Mouse (Mus musculus): ENCODE data around the gene Mif4gd. TPM values are rescaled to one million over a fixed set of nuclear protein-coding genes. Genes with fewer than 3 reads are reported as not detected.

The Mif4gd gene
- polyA plus RNA-seq, 1 experiment = 445 TPM

DNA sequence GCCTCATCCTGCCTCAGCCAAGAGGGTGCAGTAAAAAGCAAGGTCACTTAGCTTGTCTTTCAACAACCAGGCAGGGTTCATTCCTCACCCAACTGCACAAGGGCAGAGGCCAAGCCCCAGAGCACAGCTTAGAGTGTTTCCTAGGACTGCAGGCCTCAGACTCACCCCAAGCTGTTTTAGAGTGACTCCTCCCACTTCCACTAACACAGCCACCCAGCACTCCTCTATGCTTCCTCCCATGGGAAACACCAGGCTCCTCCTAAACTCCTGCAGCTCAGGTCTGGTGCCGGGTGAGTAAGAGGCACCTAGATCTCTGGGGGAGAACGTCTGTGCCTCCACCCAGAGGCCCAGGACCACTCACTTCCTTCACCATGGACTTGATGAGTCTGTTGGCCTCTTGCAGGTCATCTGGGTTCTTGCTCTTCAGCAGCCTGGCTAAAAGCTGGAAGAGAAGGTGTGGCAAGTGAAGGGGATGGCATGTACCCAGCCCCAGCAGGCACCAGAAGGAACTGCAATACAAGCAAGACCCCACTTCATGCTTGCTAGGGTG, 22.2 kb downstream of the Mif4gd start:
- H3K27me3 ChIP-seq (ENCODE audit: control insufficient read depth, insufficient read depth, low read length) = no peaks in the 10 kb centered on the region
- H3K4me1 ChIP-seq (ENCODE audit: control insufficient read depth, insufficient read depth, low read length) = no peaks in the 10 kb centered on the region
- H3K4me3 ChIP-seq (ENCODE audit: control insufficient read depth, low read depth, low read length) = no peak overlapping the region; the same call in 1 of the 2 replicates
- H3K36me3 ChIP-seq (ENCODE audit: control insufficient read depth, insufficient read depth, low read length) = peaks cover 21% of the 10 kb centered on the region
- H3K27ac ChIP-seq (ENCODE audit: control insufficient read depth, insufficient read depth, low read depth, low read length) = no peak overlapping the region
- TF ChIP-seq CTCF (IDR thresholded peaks at IDR 0.05; ENCODE audit: control insufficient read depth, insufficient read depth, insufficient replicate concordance, low read depth, low read length) (no peak), POLR2A (IDR thresholded peaks at IDR 0.05; ENCODE audit: control insufficient read depth, low read depth, low read length) (no peak)

- TF ChIP-seq CTCF (IDR thresholded peaks at IDR 0.05; ENCODE audit: control insufficient read depth, insufficient read depth, insufficient replicate concordance, low read depth, low read length) (no peak), POLR2A (IDR thresholded peaks at IDR 0.05; ENCODE audit: control insufficient read depth, low read depth, low read length) (no peak)
- H3K4me1 ChIP-seq (ENCODE audit: control insufficient read depth, insufficient read depth, low read length) = no peaks in the 10 kb centered on the region
- peak overlapping the region; percentile 23 for H3K27ac ChIP-seq (ENCODE audit: control insufficient read depth, insufficient read depth, low read depth, low read length)
- peak overlapping the region; percentile 65 for H3K4me3 ChIP-seq (ENCODE audit: control insufficient read depth, low read depth, low read length)
- H3K27me3 ChIP-seq (ENCODE audit: control insufficient read depth, insufficient read depth, low read length) = no peaks in the 10 kb centered on the region
- H3K36me3 ChIP-seq (ENCODE audit: control insufficient read depth, insufficient read depth, low read length) = peaks cover 21% of the 10 kb centered on the region
Measured at GRCm38 (mm10) chr11:115587984-115588383, 24.8 kb downstream of the Mif4gd start.

- H3K4me1 ChIP-seq (ENCODE audit: control insufficient read depth, insufficient read depth, low read length) = no peaks in the 10 kb centered on the region
- H3K27me3 ChIP-seq (ENCODE audit: control insufficient read depth, insufficient read depth, low read length) = no peaks in the 10 kb centered on the region
- TF ChIP-seq CTCF (IDR thresholded peaks at IDR 0.05; ENCODE audit: control insufficient read depth, insufficient read depth, insufficient replicate concordance, low read depth, low read length) (no peak), POLR2A (IDR thresholded peaks at IDR 0.05; ENCODE audit: control insufficient read depth, low read depth, low read length) (no peak)
- H3K36me3 ChIP-seq (ENCODE audit: control insufficient read depth, insufficient read depth, low read length) = peaks cover 18% of the 10 kb centered on the region
- H3K27ac ChIP-seq (ENCODE audit: control insufficient read depth, insufficient read depth, low read depth, low read length) = no peak overlapping the region
- no peak overlapping the region for H3K4me3 ChIP-seq (ENCODE audit: control insufficient read depth, low read depth, low read length)
Measured at GRCm38 (mm10) chr11:115586403-115586802, 26.4 kb downstream of the Mif4gd start.

DNA sequence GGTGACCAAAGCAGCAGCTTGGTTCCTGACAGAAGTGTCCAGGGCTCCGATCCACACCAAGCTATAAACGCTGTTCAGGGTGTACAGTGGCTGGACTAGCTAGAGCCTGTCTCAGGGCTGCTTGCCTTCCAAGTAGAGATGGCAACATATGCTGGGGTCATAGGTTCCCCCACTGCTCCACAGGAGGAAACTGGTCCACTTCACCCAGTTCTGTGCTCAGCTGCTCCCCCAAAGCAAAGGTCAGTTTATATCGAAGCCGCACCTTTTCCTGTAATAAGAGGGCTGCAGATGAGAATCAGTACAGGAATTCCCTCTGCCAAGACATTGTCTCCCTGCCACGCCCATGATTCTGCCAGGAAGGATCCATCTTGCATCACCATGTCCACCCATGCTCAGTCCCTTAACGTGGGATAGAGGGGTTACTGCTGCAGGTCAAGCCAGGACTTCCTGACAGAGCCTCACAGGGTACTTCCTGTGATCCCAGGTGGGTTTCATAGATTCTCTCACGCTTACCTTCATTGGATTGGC, 27.1 kb downstream of the Mif4gd start:
- H3K4me3 ChIP-seq (ENCODE audit: control insufficient read depth, low read depth, low read length) = no peak overlapping the region
- no peaks in the 10 kb centered on the region for H3K4me1 ChIP-seq (ENCODE audit: control insufficient read depth, insufficient read depth, low read length)
- TF ChIP-seq CTCF (IDR thresholded peaks at IDR 0.05; ENCODE audit: control insufficient read depth, insufficient read depth, insufficient replicate concordance, low read depth, low read length) (no peak), POLR2A (IDR thresholded peaks at IDR 0.05; ENCODE audit: control insufficient read depth, low read depth, low read length) (no peak)
- H3K27ac ChIP-seq (ENCODE audit: control insufficient read depth, insufficient read depth, low read depth, low read length) = no peak overlapping the region
- H3K27me3 ChIP-seq (ENCODE audit: control insufficient read depth, insufficient read depth, low read length) = no peaks in the 10 kb centered on the region
- H3K36me3 ChIP-seq (ENCODE audit: control insufficient read depth, insufficient read depth, low read length) = peaks cover 16% of the 10 kb centered on the region

GRCm38 (mm10) chr11:115584376-115585073, 28.2 kb downstream of the Mif4gd start:
- no peak overlapping the region for H3K27ac ChIP-seq (ENCODE audit: control insufficient read depth, insufficient read depth, low read depth, low read length)
- no peak overlapping the region for H3K4me3 ChIP-seq (ENCODE audit: control insufficient read depth, low read depth, low read length)
- peaks cover 11% of the 10 kb centered on the region for H3K36me3 ChIP-seq (ENCODE audit: control insufficient read depth, insufficient read depth, low read length)
- H3K4me1 ChIP-seq (ENCODE audit: control insufficient read depth, insufficient read depth, low read length) = no peaks in the 10 kb centered on the region
- no peak for TF ChIP-seq CTCF (IDR thresholded peaks at IDR 0.05; ENCODE audit: control insufficient read depth, insufficient read depth, insufficient replicate concordance, low read depth, low read length)
- no peak for TF ChIP-seq POLR2A (IDR thresholded peaks at IDR 0.05; ENCODE audit: control insufficient read depth, low read depth, low read length)
- no peaks in the 10 kb centered on the region for H3K27me3 ChIP-seq (ENCODE audit: control insufficient read depth, insufficient read depth, low read length)

DNA sequence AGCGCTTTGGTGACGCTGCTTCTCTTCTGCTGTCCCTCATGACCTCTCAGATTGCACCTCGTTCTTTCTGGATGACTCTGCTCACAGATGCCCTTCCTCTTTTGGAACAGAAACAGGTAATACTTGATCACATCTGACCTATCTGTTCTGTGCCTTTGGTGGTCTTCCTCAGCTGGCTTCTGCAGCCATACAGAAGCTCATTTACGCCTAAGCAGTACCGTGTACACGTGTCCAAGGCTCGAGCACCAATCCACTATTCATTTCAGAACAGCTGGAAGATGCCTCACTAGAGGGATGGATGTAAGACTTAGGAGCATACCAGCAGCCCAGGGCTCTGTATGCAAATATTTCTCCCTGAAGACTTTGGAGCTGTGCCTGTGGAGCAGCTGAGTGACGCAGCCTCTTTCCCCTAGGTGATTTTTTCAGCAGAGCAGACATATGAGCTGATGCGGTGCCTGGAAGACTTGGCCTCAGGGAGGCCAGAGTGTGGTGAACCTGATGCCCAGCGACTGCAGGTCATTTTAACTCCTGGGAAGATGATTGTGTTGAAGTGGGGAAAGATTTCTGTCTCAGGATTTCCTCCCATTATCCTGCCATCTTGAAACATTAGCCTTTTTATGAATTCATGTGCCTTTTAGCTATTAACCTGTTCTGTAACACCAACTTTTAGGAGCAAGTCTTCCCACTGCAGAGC, 29.7 kb downstream of the Mif4gd start:
- H3K27ac ChIP-seq (ENCODE audit: control insufficient read depth, insufficient read depth, low read depth, low read length) = no peak overlapping the region
- peaks cover 6% of the 10 kb centered on the region for H3K36me3 ChIP-seq (ENCODE audit: control insufficient read depth, insufficient read depth, low read length)
- H3K4me3 ChIP-seq (ENCODE audit: control insufficient read depth, low read depth, low read length) = no peak overlapping the region
- no peak for TF ChIP-seq POLR2A (IDR thresholded peaks at IDR 0.05; ENCODE audit: control insufficient read depth, low read depth, low read length)
- TF ChIP-seq CTCF (IDR thresholded peaks at IDR 0.05; ENCODE audit: control insufficient read depth, insufficient read depth, insufficient replicate concordance, low read depth, low read length) = no peak
- H3K4me1 ChIP-seq (ENCODE audit: control insufficient read depth, insufficient read depth, low read length) = no peaks in the 10 kb centered on the region
- H3K27me3 ChIP-seq (ENCODE audit: control insufficient read depth, insufficient read depth, low read length) = no peaks in the 10 kb centered on the region

GRCm38 (mm10) chr11:115579080-115579479, 33.7 kb downstream of the Mif4gd start:
- Histone ChIP-seq H3K27me3 (ENCODE audit: control insufficient read depth, insufficient read depth, low read length) (no peaks in the 10 kb centered on the region), H3K4me1 (ENCODE audit: control insufficient read depth, insufficient read depth, low read length) (no peaks in the 10 kb centered on the region), H3K27ac (ENCODE audit: control insufficient read depth, insufficient read depth, low read depth, low read length) (no peak overlapping the region), H3K36me3 (ENCODE audit: control insufficient read depth, insufficient read depth, low read length) (no peaks in the 10 kb centered on the region), H3K4me3 (ENCODE audit: control insufficient read depth, low read depth, low read length) (no peak overlapping the region)
- TF ChIP-seq CTCF (IDR thresholded peaks at IDR 0.05; ENCODE audit: control insufficient read depth, insufficient read depth, insufficient replicate concordance, low read depth, low read length) (no peak), POLR2A (IDR thresholded peaks at IDR 0.05; ENCODE audit: control insufficient read depth, low read depth, low read length) (no peak)

Data from testis, adult 2 months (tissue).